Mouse (Mus musculus) c-Kit-positive CD71-negative TER-119-negative erythroid progenitor cells, embryonic 14.5 days (primary cell): ENCODE data around the gene Adam11.
A peak's percentile ranks its signal among the peaks of the same experiment; 100 is the strongest.

ENCODE experiments used
- DNase-seq: peaks from one replicate; pipeline ENCODE4 v3.0.0-alpha.2; 2013; ENCODE audit warnings: low read depth

Gene Adam11

DNA sequence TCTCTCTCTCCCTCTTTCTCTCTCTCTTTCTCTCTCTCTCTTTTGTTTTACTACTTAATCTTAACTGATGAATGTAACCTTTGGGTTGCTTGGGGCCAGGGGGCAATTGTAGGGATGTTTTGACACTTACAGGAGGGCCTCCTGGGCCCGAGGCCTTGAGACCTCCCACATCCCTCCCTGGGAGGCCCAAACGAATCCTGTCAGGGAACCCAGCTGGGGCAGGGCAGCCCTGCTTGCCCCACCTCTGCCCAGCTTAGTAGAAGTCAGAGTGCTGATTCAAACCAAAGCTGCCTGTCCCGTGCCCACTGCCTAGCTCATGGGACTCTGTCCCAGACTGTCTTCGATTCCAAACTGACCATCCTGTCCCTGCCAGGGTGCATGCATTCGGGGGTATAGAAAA lies 17.4 kb downstream of the Adam11 start:
- DNase-seq, result no peak

- DNase-seq, result no peak
Measured at GRCm38 (mm10) chr11:102779081-102779638, 17.9 kb downstream of the Adam11 start.

GRCm38 (mm10) chr11:102779824-102780223 lies 18.6 kb downstream of the Adam11 start:
- DNase-seq, result no peak

- DNase-seq, result peak; percentile 34
Measured at GRCm38 (mm10) chr11:102780271-102780985, 19.2 kb downstream of the Adam11 start.

DNA sequence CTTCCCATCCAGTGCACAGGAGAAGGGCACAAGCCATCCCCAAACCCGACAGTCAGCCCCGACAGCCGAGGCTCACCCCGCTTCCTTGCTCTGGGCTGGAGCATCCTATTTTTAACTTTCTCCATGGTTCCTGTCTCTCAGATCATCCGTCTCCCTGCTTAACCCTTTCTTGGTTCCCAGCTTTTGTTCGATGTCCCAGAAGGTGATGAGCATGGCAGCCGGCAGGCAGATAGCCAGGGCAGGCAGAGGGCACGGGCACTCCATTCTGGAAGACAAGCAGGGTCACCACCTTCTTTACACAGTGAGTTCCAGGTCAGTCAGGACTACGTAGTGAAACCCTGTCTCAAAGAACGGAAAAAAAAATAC lies 19.7 kb downstream of the Adam11 start:
- DNase-seq, result no peak

DNA sequence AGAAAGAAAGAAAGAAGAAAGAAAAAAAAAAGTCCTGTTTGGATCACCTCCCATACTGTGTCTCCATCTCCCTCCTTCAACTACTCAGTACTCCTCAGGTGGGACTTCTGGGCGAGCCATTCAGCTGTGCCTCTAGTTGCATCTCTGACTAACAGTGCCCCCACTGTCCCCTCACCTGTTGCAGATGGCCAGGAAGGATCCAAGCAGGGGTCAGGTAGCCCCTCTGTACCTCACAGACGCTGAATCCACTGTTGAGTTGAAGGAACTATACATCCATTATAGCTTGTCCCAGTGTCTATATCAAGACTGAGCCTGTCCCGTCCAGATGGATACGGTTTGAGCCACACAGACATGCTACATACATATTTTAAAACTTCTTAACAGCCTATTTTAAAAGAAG lies 20.3 kb downstream of the Adam11 start:
- DNase-seq, result no peak

- no peak for DNase-seq
Measured at GRCm38 (mm10) chr11:102783443-102783842, 22.2 kb downstream of the Adam11 start.

GRCm38 (mm10) chr11:102787688-102788177 lies 26.5 kb downstream of the Adam11 start:
- no peak for DNase-seq

DNA sequence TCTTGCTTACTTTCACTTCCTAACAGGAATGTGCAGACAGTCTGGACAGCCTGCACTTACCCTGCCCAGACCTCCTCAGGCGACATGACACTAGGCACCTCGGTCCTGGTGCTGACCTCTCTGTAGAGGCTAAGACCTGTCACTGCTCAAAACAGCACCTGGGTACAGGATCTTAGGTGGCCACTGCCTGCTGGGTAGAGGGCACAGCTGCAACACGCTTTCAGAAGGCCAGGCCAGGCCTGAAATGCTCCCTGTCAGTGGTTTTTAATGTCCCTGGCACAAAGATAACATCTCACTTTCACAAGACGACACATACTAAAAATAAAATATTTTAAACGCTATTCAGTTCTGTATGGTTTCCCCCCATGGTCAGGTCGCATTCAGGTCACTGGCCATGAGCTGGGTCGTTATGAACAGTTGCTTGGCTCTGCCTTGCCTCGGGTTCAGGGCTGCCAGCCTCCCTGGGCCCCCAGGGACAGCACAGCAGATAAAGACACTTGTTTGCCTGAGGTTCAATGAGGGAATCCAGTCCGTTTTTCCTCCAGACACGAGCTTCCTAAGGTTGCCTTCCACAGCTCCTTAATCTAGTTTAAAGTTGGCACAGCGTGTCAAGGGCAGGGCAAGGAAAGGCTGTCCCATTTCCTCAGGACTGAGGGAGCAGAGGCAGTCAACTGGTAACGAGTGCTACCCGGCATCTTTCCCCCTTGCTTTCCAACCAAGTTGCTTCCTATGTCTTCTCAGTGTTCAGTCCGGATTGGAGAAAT lies 30.6 kb downstream of the Adam11 start:
- no peak for DNase-seq

- no peak for DNase-seq
Measured at GRCm38 (mm10) chr11:102794157-102794556, 32.9 kb downstream of the Adam11 start.

DNA sequence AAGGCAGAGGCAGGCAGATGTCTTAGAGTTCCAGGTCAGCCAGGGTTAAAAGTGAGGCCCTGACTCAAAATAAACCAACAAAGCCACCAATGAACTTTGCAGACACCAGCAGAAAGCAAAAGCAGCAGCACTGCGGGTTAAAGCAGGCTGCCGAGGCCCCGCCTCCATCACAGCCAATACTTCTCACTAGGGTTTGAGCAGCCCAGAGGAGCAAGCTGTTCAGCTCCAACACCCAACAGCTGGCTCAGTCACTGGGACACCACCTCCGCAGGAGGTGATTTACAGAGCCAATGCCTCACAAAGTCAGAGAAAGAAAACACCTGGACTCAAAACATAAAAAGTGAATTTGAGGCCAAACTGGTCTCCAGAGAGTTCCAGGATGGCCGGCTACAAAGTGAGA lies 42.2 kb downstream of the Adam11 start:
- no peak for DNase-seq

- no peak for DNase-seq
Measured at GRCm38 (mm10) chr11:102808246-102808645, 47.0 kb downstream of the Adam11 start.

GRCm38 (mm10) chr11:102810721-102811485 lies 49.7 kb downstream of the Adam11 start:
- DNase-seq, result no peak

- DNase-seq, result no peak
Measured at GRCm38 (mm10) chr11:102814881-102815280, 53.6 kb downstream of the Adam11 start.

GRCm38 (mm10) chr11:102818121-102819020 lies 57.1 kb downstream of the Adam11 start:
- DNase-seq, result no peak

- DNase-seq, result no peak
Measured at GRCm38 (mm10) chr11:102819021-102819782, 58.0 kb downstream of the Adam11 start, which contains the start of gene Gjc1. Gene Gjc1 (minus strand): TSS chr11:102819700.

- DNase-seq, result no peak
Measured at GRCm38 (mm10) chr11:102819783-102820385, 58.6 kb downstream of the Adam11 start.

GRCm38 (mm10) chr11:102820432-102820831 lies 59.2 kb downstream of the Adam11 start:
- DNase-seq, result no peak

DNA sequence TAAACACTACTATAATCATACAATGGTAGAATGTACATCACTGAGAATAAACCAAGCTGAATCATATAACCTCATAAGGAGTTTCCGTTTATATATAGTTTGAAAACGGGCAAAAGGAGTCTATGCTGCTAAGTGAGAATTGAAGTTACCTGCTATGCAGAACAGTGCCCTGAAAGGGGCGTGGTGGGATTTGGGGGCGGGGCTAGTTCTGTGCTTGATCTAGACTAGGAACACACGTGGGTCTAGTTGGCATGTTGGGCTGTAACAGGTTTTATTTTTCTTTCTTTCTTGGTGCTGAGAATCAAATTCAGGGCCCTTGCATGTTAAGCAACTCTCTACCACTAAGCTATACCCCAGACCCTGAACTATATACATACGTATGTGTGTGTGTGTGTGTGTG lies 60.0 kb downstream of the Adam11 start:
- DNase-seq, result no peak

DNA sequence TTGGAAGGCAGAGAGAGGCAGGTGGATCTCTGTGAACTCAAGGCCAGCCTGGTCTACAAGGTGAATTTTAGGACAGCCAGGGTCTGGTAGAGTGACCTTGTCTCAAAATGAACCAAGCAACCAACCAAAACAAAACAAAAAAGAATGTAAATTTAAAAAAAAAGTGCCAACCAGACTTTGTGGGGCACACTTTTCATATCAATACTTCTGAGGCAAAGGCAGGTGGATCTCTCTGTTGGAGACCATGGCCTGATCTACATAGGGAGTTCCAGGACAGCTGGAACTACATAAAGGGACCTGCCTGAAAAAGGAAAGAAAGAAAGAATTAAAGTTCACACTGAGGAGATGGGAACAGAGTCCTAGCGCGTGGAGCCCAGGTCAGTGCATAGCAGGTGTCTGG lies 65.2 kb downstream of the Adam11 start:
- no peak for DNase-seq
